Mouse (Mus musculus) layer of hippocampus, postnatal 25 days (tissue): ENCODE data around the gene Romo1. TPM values are rescaled to one million over a fixed set of nuclear protein-coding genes. Genes with fewer than 3 reads are reported as not detected.
"Not testable (repeated sequence)": the region's sequence is repeated elsewhere in the genome, so short reads cannot be mapped to it uniquely, and the experiment has no call there.

ENCODE experiments used
- DNase-seq, 2 experiments: peaks; one replicate each; pipeline ENCODE4 v3.0.0; 2022; ENCODE audit warnings: mixed read lengths in 2 of 2, low spot score in 1 of 2; ENCODE audit errors: extremely low spot score in 1 of 2
- total RNA-seq, 2 experiments: library from RNA; stranded (reverse); gene quantifications; 2 replicates each; pipeline ENCODE4 v1.2.3; 2021

The Romo1 gene
- total RNA-seq, 2 experiments from 2014 or later = 156 to 190 TPM

DNA sequence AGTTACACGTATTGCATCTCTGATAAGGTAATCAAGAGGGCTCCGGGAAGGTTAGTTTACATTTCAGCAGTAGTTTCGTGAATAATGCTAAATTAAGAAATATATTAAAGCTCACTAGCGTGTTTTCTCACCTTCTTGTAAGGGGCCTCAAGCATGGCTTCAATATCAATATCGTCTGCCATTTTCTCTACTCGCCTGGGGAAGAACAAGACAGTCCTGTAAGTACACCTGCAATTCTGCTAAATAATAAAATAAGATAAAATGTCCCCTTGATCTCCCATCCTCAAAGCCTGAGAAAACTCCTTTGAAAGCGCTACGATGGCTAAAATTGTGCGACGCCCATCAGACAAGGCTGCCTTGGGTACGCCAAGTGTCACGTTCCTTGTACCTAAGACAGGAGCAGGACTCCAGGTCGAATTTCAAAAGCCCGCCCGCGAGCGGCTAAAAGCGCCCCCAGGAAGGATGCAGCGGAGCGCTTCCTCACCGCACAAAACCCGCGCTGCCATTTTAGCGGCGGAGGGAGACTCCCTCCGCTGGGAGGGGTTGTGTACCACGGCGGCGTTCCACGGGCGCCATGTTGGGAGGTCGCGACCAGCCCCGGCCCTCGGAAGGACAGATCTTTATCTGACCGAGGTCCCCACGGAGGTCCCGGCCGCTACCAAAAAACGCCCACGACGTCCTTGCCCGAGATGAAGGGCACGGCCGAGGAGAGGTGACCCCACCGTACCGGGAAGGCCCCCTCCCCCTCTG, 35.4 kb downstream of the Romo1 start:
- peak in 1 of 2 experiments; percentile 61 for DNase-seq

DNA sequence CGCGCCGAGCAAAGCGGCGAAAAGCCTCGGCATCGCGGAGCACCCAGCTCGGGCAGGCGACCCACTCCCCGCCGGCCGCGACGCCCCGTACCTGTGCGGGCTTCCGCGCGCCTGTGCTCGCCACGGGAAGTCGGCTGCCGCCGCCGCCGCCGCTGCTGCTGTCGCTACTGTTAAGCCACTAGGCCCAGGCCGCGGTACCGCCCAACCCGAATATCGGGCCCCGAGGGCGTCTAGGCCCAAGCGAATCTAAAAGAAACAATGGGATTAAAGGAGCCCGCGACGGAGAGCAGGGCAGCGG, 35.9 kb downstream of the Romo1 start:
- DNase-seq = no peak

GRCm38 (mm10) chr2:156180094-156180821, 36.4 kb downstream of the Romo1 start, which contains the start of gene Rbm39:
TSS of gene Rbm39 (minus strand) at chr2:156180238.
- peak; percentile 100 for DNase-seq

- no peak for DNase-seq
These were observed 37.2 kb downstream of the Romo1 start for GRCm38 (mm10) chr2:156180824-156181590.

GRCm38 (mm10) chr2:156181592-156181991, 37.8 kb downstream of the Romo1 start:
- no peak for DNase-seq

GRCm38 (mm10) chr2:156189241-156189640, 45.4 kb downstream of the Romo1 start:
- not testable (repeated sequence) for DNase-seq

DNA sequence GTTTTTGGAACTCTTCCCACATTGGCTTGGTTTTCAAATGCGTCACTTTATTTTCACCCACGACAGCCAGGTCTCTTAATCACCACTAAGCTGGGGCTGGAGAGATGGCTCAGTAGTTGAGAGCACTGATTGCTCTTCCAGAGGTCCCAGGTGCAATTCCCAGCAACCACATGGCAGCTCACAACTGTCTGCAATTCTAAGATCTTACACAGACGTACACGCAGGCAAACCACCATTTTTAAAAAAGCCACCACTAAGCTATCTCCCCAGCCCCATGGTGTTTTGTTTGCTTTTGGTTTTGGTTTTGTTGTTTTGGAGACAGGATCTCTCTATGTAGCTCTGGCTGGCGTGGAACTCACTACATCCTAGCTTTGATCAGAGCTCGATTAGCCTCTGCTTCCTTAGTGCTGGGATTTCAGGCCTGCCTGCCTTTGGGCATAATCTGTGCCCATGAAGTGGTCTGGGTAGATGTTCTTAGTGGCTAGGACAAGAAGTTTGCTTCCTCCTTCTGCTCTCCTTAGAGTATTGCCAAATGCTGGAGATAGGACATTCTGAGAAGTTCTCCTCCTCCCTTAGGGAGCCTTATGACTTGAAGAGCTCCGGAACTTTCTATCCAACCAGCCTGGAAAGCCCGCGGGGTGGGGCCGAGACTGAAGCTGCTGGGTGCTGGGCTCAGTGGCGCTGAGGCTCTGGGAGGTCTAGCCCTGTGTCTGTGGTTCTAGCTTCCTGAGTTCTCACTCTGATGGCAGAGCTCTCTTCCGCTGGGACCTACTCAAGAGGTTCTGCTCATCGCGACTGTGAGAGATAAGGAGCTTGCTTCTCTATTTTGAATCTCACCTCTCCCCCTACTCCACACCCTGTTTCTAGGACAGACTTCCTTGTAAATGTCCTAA, 46.4 kb downstream of the Romo1 start:
- DNase-seq = no peak

- no peak for DNase-seq
These were observed 47.7 kb downstream of the Romo1 start for GRCm38 (mm10) chr2:156191540-156191939.

DNA sequence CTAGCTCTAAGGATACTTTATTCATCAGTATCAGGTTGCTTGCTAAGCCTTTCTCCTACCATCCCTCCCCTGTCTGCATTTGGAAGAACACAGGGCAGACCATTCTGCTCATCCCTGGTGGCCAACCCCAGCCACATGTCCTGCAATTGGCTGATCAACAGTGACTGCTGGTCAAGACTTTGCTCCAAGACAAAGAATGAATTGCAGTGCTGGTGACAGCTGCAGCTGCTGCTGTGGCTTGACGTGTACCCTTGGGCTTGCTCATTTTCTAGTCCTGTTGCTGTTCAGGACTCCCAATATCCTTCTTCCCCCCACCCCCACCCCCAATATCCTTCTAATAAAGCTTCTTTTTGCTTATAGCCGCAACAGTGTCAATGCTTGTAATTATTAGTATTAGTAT, 48.2 kb downstream of the Romo1 start:
- DNase-seq = no peak

DNA sequence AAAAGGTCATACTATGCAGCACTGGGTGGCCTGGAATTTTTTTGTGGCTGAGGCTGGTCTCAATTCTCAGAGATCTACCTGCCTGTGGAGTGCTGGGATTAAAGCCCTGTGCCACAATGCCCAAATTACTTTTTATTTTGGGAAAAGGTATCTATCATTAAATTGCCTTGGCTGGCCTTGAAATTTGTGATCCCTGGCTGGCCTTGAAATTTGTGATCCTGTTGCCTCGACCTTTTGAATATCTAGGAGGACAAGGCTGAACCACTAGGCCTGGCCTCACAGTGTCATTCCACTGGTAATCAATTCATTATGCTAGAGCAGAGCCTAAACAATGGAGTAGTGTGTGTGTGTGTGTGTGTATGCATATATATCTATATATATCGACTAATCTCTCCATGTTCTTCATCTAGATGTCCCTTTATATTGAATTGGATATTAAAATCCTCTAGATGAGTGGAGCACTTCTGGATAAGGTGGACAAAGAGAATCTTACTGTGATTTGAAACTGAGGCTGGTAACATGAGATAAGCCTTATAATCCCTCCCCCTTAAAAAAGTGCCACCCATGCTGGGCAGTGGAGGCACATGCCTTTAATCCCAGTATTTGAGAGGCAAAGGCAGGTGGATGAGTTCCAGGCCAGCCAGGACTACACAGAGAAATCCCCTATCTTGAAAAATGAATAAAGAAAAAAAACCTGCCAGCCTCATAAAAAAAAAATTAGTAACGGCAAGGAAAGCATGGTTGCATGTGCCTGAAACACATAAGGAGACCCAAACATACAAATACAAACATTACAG, 49.4 kb downstream of the Romo1 start:
- DNase-seq = no peak

- no peak for DNase-seq
These were observed 50.7 kb downstream of the Romo1 start for GRCm38 (mm10) chr2:156194571-156194970.

Other genes starting within 250 kb of the Romo1 start
- gene Uqcc1, start 213.7 kb upstream of the Romo1 start, total RNA-seq = 10 to 100 TPM; 60.8 to 74.1 TPM
- gene Gm15557, start 203.3 kb upstream of the Romo1 start, total RNA-seq = not detected
- gene Gdf5, start 198.7 kb upstream of the Romo1 start, total RNA-seq = under 1 TPM in 1 of 2 experiments, not detected in 1; 0.10 TPM
- gene Cep250, start 187.6 kb upstream of the Romo1 start, total RNA-seq = 10 to 100 TPM; 14.3 to 18.9 TPM
- 1 to 10 TPM; 1.8 to 2.6 TPM for gene 6430550D23Rik, start 136.1 kb upstream of the Romo1 start, total RNA-seq
- gene Ergic3, start 136.0 kb upstream of the Romo1 start, total RNA-seq = 100 to 1,000 TPM; 174 to 223 TPM
- not detected for gene Fer1l4, start 91.1 kb upstream of the Romo1 start, total RNA-seq
- 1 to 10 TPM; 3.9 to 4.2 TPM for gene Spag4, start 78.9 kb upstream of the Romo1 start, total RNA-seq
- 10 to 100 TPM; 26.8 to 30.4 TPM for gene Cpne1, start 32.1 kb upstream of the Romo1 start, total RNA-seq
- 10 to 100 TPM; 28.9 to 30.6 TPM for gene Rbm12, start 32.1 kb upstream of the Romo1 start, total RNA-seq
- 10 to 100 TPM; 21.3 to 24.4 TPM for gene Gm28036, start 16.9 kb upstream of the Romo1 start, total RNA-seq
- 10 to 100 TPM; 45.6 to 47.4 TPM for gene Nfs1, start 147 bp downstream of the Romo1 start, total RNA-seq
- gene Rbm39, start 36.2 kb downstream of the Romo1 start, total RNA-seq = 100 to 1,000 TPM; 275 to 354 TPM
- gene Phf20, start 52.4 kb downstream of the Romo1 start, total RNA-seq = 10 to 100 TPM; 80.3 to 82.7 TPM
- 1 to 10 TPM; 4.3 to 4.6 TPM for gene Cnbd2, start 168.3 kb downstream of the Romo1 start, total RNA-seq
- 100 to 1,000 TPM in 1 of 2 experiments, 10 to 100 TPM in 1; 99.6 to 114 TPM for gene Scand1, start 168.7 kb downstream of the Romo1 start, total RNA-seq